Mouse (Mus musculus): Measurements from ENCODE around the gene Dmrt3.

The Dmrt3 gene

GRCm38 (mm10) chr19:25610015-25610410 lies at the start of gene Dmrt3:
Gene Dmrt3, plus strand, starts transcription at chr19:25610301.
- DNase-seq (ENCODE audit: low spot score), result no peak

GRCm38 (mm10) chr19:25564430-25564829 lies 45.7 kb upstream of the Dmrt3 start:
- no peak for DNase-seq (ENCODE audit: low spot score)

- DNase-seq (ENCODE audit: low spot score), result no peak
These were observed 40.3 kb upstream of the Dmrt3 start for GRCm38 (mm10) chr19:25569778-25570177.

- no peak for DNase-seq (ENCODE audit: low spot score)
These were observed 35.7 kb upstream of the Dmrt3 start for GRCm38 (mm10) chr19:25574431-25574830.

GRCm38 (mm10) chr19:25574981-25575814 lies 34.9 kb upstream of the Dmrt3 start:
- no peak for DNase-seq (ENCODE audit: low spot score)

GRCm38 (mm10) chr19:25578358-25578757 lies 31.7 kb upstream of the Dmrt3 start:
- DNase-seq (ENCODE audit: low spot score), result no peak

GRCm38 (mm10) chr19:25579440-25579839 lies 30.7 kb upstream of the Dmrt3 start:
- DNase-seq (ENCODE audit: low spot score), result no peak

- no peak for DNase-seq (ENCODE audit: low spot score)
These were observed 12.3 kb upstream of the Dmrt3 start for GRCm38 (mm10) chr19:25597717-25598232.

GRCm38 (mm10) chr19:25598626-25599025 lies 11.5 kb upstream of the Dmrt3 start:
- DNase-seq (ENCODE audit: low spot score), result no peak

GRCm38 (mm10) chr19:25601966-25602365 lies 8.1 kb upstream of the Dmrt3 start:
- no peak for DNase-seq (ENCODE audit: low spot score)

GRCm38 (mm10) chr19:25607461-25608205 lies 2.5 kb upstream of the Dmrt3 start:
- no peak for DNase-seq (ENCODE audit: low spot score)

- no peak for DNase-seq (ENCODE audit: low spot score)
These were observed 1.9 kb upstream of the Dmrt3 start for GRCm38 (mm10) chr19:25608206-25608580.

- no peak for DNase-seq (ENCODE audit: low spot score)
These were observed 895 bp upstream of the Dmrt3 start for GRCm38 (mm10) chr19:25608961-25609850.

GRCm38 (mm10) chr19:25610411-25611111 lies 460 bp downstream of the Dmrt3 start:
- DNase-seq (ENCODE audit: low spot score), result no peak

GRCm38 (mm10) chr19:25611116-25611515 lies 1.0 kb downstream of the Dmrt3 start:
- DNase-seq (ENCODE audit: low spot score), result no peak

GRCm38 (mm10) chr19:25611876-25612805 lies 2.0 kb downstream of the Dmrt3 start:
- DNase-seq (ENCODE audit: low spot score), result no peak

GRCm38 (mm10) chr19:25612806-25613295 lies 2.8 kb downstream of the Dmrt3 start:
- no peak for DNase-seq (ENCODE audit: low spot score)

- no peak for DNase-seq (ENCODE audit: low spot score)
These were observed 3.6 kb downstream of the Dmrt3 start for GRCm38 (mm10) chr19:25613476-25614300.

GRCm38 (mm10) chr19:25615889-25616288 lies 5.8 kb downstream of the Dmrt3 start:
- no peak for DNase-seq (ENCODE audit: low spot score)

Data from lung, postnatal 25 days (tissue).